Mouse (Mus musculus) gastrocnemius, adult 2 months (tissue): ENCODE data around the gene Inpp4a. TPM values are rescaled to one million over a fixed set of nuclear protein-coding genes. Genes with fewer than 3 reads are reported as not detected.

Experiments
- DNase-seq: peaks from one replicate; pipeline ENCODE4 v3.0.0; 2022
- H3K27ac ChIP-seq: fragments of 200-600 bp; 2 replicates; pipeline ENCODE4 v1.8.1; 2022; ENCODE audit warnings: mild to moderate bottlenecking
- H3K4me3 ChIP-seq: fragments of 200-600 bp; 2 replicates; pipeline ENCODE4 v1.8.1; 2022; ENCODE audit warnings: mild to moderate bottlenecking, moderate library complexity
- CTCF ChIP-seq: fragments of 200-600 bp; IDR thresholded peaks from 2 replicates; pipeline ENCODE4 v1.8.1; 2022; ENCODE audit warnings: antibody characterized with exemption, mild to moderate bottlenecking, moderate library complexity
- intact Hi-C: fragments of 180-260 bp; cut with DNase I; formaldehyde crosslinking; loops from one replicate; pipeline ENCODE4 v1.15.1; 2025
- total RNA-seq, 2 experiments: library from RNA; stranded (reverse); gene quantifications; 2 replicates each; pipeline ENCODE4 v1.2.3; 2021

Gene Inpp4a
- total RNA-seq, 2 experiments from 2014 or later: 18.0 to 19.5 TPM

- TF ChIP-seq CTCF: peak; percentile 77
- intact Hi-C loops: loop anchor here (2.0 kb wide), 1 partner anchor 186 kb away; no protein-coding TSS in a partner anchor
- DNase-seq: peak; percentile 67
- Histone ChIP-seq H3K27ac (no peak overlapping the region), H3K4me3 (no peak overlapping the region)
Measured at GRCm38 (mm10) chr1:37448361-37449095, 148.9 kb downstream of the Inpp4a start.

GRCm38 (mm10) chr1:37451270-37451669 lies 151.6 kb downstream of the Inpp4a start:
- intact Hi-C loops: no loop called here
- DNase-seq: no peak
- no peak for TF ChIP-seq CTCF

GRCm38 (mm10) chr1:37457546-37457945 lies 157.9 kb downstream of the Inpp4a start:
- DNase-seq: no peak
- no peak for TF ChIP-seq CTCF
- H3K27ac ChIP-seq: no peak overlapping the region
- intact Hi-C loops: no loop called here
- no peak overlapping the region for H3K4me3 ChIP-seq

More at GRCm38 (mm10) chr1:37451270-37451669, 151.6 kb downstream of the Inpp4a start:
- Histone ChIP-seq H3K27ac (no peak overlapping the region), H3K4me3 (no peak overlapping the region)

Other genes starting within 250 kb of the Inpp4a start
- under 1 TPM; 0.26 to 0.45 TPM for gene Cnga3, start 85.4 kb upstream of the Inpp4a start, total RNA-seq
- 10 to 100 TPM; 81.0 to 88.5 TPM for gene Coa5, start 130.2 kb downstream of the Inpp4a start, total RNA-seq
- gene Unc50, start 130.3 kb downstream of the Inpp4a start, total RNA-seq: 10 to 100 TPM; 14.2 to 16.6 TPM
- 1 to 10 TPM; 2.8 to 8.4 TPM for gene Mgat4a, start 241.2 kb downstream of the Inpp4a start, total RNA-seq